Mouse (Mus musculus) stomach, postnatal 0 days (tissue): Measurements from ENCODE around the gene Cad.

Experiments used
- CTCF ChIP-seq: IDR thresholded peaks from 2 replicates; pipeline ENCODE4 v1.5.1; 2016; ENCODE audit warnings: antibody characterized with exemption, low read depth, mild to moderate bottlenecking, moderate library complexity
- EP300 ChIP-seq: optimal IDR thresholded peaks from 2 replicates; pipeline ENCODE3; 2016; ENCODE audit warnings: antibody characterized with exemption

DNA sequence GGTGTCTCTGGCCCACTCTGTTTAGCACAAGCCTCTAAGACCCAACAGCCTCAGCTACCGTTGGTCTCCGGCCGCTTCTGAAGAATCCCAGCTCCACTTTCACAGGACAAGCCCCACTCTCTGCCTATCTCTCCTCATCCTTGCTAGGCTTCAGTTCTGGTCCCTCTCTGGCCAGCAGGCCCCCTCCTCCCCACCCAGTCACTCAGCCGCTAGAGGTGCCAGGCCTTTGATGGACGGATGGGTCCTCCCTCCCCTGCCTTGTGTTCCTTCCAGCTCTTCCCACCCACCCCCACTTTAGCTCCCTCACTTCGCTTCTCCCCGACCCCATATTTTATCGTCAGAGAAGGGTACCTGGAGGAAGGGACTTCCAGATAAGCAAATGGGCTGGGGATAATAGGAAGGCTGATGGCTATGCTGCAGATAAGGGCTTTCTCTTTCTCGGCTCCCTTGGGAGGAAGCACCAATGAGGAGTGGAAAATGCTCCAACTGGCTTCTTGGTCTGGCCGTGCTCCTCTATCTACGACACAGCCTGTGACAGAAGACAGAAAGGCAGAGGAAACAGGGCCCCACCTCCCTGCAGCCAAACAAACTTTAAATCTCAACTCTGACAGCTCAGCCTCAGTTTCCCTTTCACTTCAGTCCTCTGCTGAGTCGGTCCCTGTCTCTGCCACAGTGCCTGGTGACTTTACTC is 28.5 kb downstream of the Cad start:
- TF ChIP-seq CTCF: no peak
- no peak for TF ChIP-seq EP300
